Comparison of ENCODE assay signal across 11 mouse cellular contexts in the genomic region with DNA sequence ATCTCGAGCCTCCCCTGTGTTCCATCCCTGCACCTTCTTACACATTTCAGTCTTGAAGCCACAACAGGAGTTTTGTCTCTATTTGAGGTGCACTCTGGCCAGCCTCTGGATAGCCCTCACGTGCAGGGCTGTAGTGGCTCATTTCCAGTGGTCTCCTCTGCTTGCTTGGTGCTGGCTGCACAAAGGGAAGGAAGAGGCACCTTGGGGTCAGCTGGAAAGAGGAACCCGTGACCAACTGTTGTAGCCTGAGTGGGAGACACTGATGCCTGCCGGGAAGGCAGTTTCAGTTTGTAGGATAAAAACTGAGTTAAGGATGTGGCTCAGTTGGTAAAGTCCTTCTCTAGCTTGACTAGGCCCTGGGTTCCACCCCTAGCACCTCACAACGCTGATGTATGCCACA. TPM values are rescaled to one million over a fixed set of nuclear protein-coding genes. Genes with fewer than 3 reads are reported as not detected.
DNase-seq lines count a peak whose midpoint lies in the region; ATAC-seq and TF ChIP-seq lines count a peak whose summit lies in the region.
"Had no signal": no experiment of that assay in that cellular context is flagged by ENCODE, and none has a peak within 500 bp of the region (broad histone marks: within the 10 kb centered on the region; RNA-seq: fewer than 3 reads in every experiment).

No protein-coding gene starts in this region.

- no peak overlapping the region for H3K4me3 ChIP-seq in heart, embryonic 12.5 days
- H3K4me3 ChIP-seq in heart, embryonic 10.5 days = no peak overlapping the region
- no peak overlapping the region for H3K4me3 ChIP-seq in lung, postnatal 0 days (ENCODE audit: low read depth, low read length)

- no peak for TF ChIP-seq CTCF in lung, postnatal 0 days (IDR thresholded peaks at IDR 0.05)

- H3K27me3 ChIP-seq in heart, embryonic 12.5 days (replicated peaks) = no peaks in the 10 kb centered on the region
- no peaks in the 10 kb centered on the region for H3K27me3 ChIP-seq in heart, embryonic 10.5 days (ENCODE audit: insufficient read depth, poor library complexity, severe bottlenecking)
- no peaks in the 10 kb centered on the region for H3K27me3 ChIP-seq in lung, postnatal 0 days (replicated peaks; ENCODE audit: insufficient read depth, low read length)

- H3K27ac ChIP-seq in heart, embryonic 12.5 days (ENCODE audit: poor library complexity, severe bottlenecking) = no peak overlapping the region
- no peak overlapping the region for H3K27ac ChIP-seq in heart, embryonic 10.5 days
- 0 out of 2 replicates have a peak overlapping the region, but pooled peaks have one; percentile 26 for H3K27ac ChIP-seq in lung, postnatal 0 days (ENCODE audit: low read length)

- no peak overlapping the region for H3K4me2 ChIP-seq in heart, embryonic 12.5 days
- H3K4me2 ChIP-seq in lung, postnatal 0 days (replicated peaks; ENCODE audit: low read depth, low read length) = no peak overlapping the region

- ATAC-seq in heart, embryonic 12.5 days (ENCODE audit: insufficient number of reproducible peaks, low FRiP score) = no peak
- ATAC-seq in lung, postnatal 0 days = no peak
- peak; percentile 58 for ATAC-seq in megakaryocyte progenitor cell, adult 5-6 weeks (replicated peaks; ENCODE audit: poor library complexity)

- TF ChIP-seq EP300 in lung, postnatal 0 days (IDR thresholded peaks at IDR 0.05) = no peak

- H3K9ac ChIP-seq in heart, embryonic 12.5 days = peak overlapping the region; percentile 32; the same call in 1 of the 2 replicates
- H3K9ac ChIP-seq in lung, postnatal 0 days (replicated peaks; ENCODE audit: low read depth) = no peak overlapping the region

- H3K36me3 ChIP-seq in heart, embryonic 12.5 days = peaks cover 6% of the 10 kb centered on the region
- peaks cover 5% of the 10 kb centered on the region for H3K36me3 ChIP-seq in heart, embryonic 10.5 days
- H3K36me3 ChIP-seq in lung, postnatal 0 days (ENCODE audit: insufficient read depth, low read length) = 0 out of 2 replicates have a peak, but pooled peaks cover under 1% of the 10 kb centered on the region

- WGBS in heart, embryonic 12.5 days = 57% methylated on average over 5 of the region's 5 CpGs
- WGBS in heart, embryonic 10.5 days = 67% methylated on average over 5 of the region's 5 CpGs
- WGBS in lung, postnatal 0 days = 35% methylated on average over 5 of the region's 5 CpGs

- no peak for DNase-seq in heart, embryonic 10.5 days (ENCODE audit: low spot score)
- no peak for DNase-seq in lung, postnatal 0 days (ENCODE audit: low spot score)
- no peak for DNase-seq in lung, postnatal 14 days
- DNase-seq in kidney, postnatal 25 days = peak; percentile 20 to 67
- DNase-seq in ovary, postnatal 36 days (ENCODE audit: low spot score) = no peak
- DNase-seq in left cerebral cortex, adult 9 months (ENCODE audit: low spot score in 2 of 2) = no peak
- DNase-seq: adrenal gland, postnatal 25 days; right cerebral cortex, postnatal 25 days had no signal

- H3K4me1 ChIP-seq in heart, embryonic 12.5 days (replicated peaks) = peaks cover 37% of the 10 kb centered on the region
- peaks cover 37% of the 10 kb centered on the region for H3K4me1 ChIP-seq in heart, embryonic 10.5 days
- H3K4me1 ChIP-seq in lung, postnatal 0 days (ENCODE audit: insufficient read depth, low read depth, low read length) = peaks cover 19% of the 10 kb centered on the region

- H3K9me3 ChIP-seq in heart, embryonic 12.5 days (replicated peaks) = no peaks in the 10 kb centered on the region
- no peaks in the 10 kb centered on the region for H3K9me3 ChIP-seq in heart, embryonic 10.5 days
- no peaks in the 10 kb centered on the region for H3K9me3 ChIP-seq in lung, postnatal 0 days (ENCODE audit: low read length)

RNA-seq across cellular contexts. Expression of a gene that starts 9.5 kb away (rescaled TPM):
- 23.2 and 26.2 TPM in 2 replicates for polyA plus RNA-seq in heart, embryonic 12.5 days (2016; fragmentation: Nextera tagmentation; extraction: Ambion mirVana)
- 27.8 and 28.0 TPM in 2 replicates for polyA plus RNA-seq in heart, embryonic 10.5 days (2016; fragmentation: Nextera tagmentation; extraction: Ambion mirVana)
- 17.0 and 20.5 TPM in 2 replicates for polyA plus RNA-seq in lung, postnatal 0 days (2015; fragmentation: Nextera tagmentation; extraction: Ambion mirVana)
- 16.0 and 18.0 TPM in 2 replicates for total RNA-seq in megakaryocyte progenitor cell, adult 5-6 weeks (2015)
- 30.9 and 34.6 TPM in 2 replicates for total RNA-seq in megakaryocyte progenitor cell, adult 5-6 weeks (2017)

RNA-seq across cellular contexts. Expression of a gene that starts 9.7 kb away (rescaled TPM):
- polyA plus RNA-seq in heart, embryonic 12.5 days (2016; fragmentation: Nextera tagmentation; extraction: Ambion mirVana) = 0.08 TPM in 1 of 2 replicates, not detected in the other
- 0.11 TPM in 1 of 2 replicates, not detected in the other for polyA plus RNA-seq in heart, embryonic 10.5 days (2016; fragmentation: Nextera tagmentation; extraction: Ambion mirVana)
- polyA plus RNA-seq in lung, postnatal 0 days (2015; fragmentation: Nextera tagmentation; extraction: Ambion mirVana) = 0.06 and 0.24 TPM in 2 replicates
- not detected in 2 replicates for total RNA-seq in megakaryocyte progenitor cell, adult 5-6 weeks (2015)
- not detected in 2 replicates for total RNA-seq in megakaryocyte progenitor cell, adult 5-6 weeks (2017)
- total RNA-seq: gastrocnemius, adult 18-20 months had no signal

Comparison
In these comparisons a context has a peak if more than half of its experiments do, and no peak if none do; other contexts are left out.
1. DNase-seq: peak in kidney, postnatal 25 days (2 of 2); none in heart, embryonic 10.5 days (single experiment), lung, postnatal 0 days (single experiment), lung, postnatal 14 days (single experiment), ovary, postnatal 36 days (single experiment) and left cerebral cortex, adult 9 months (0 of 2).